Mouse (Mus musculus) spleen, postnatal 36 days (tissue): ENCODE measurements at regions not wholly inside any gene's neighbourhood (a gene's known extent, or its start where the extent isn't known, plus 50 kb on each side); places are given as distances from the start of the nearest gene placed in this dataset.
A peak's percentile ranks its signal among the peaks of the same experiment; 100 is the strongest.
"Not testable (repeated sequence)": the region's sequence is repeated elsewhere in the genome, so short reads cannot be mapped to it uniquely, and the experiment has no call there.

Source experiments
- DNase-seq, 2 experiments: peaks; one replicate each; pipeline ENCODE4 v3.0.0; 2022; ENCODE audit warnings: low spot score in 2 of 2, mixed read lengths in 1 of 2

GRCm38 (mm10) chr4:89621260-89621659 is 58.0 kb upstream of the Dmrta1 start:
- DNase-seq: no peak

GRCm38 (mm10) chr4:89604721-89605120 is 74.5 kb upstream of the Dmrta1 start:
- DNase-seq: no peak

GRCm38 (mm10) chr4:89575529-89575928 is 103.7 kb upstream of the Dmrta1 start:
- DNase-seq: no peak

GRCm38 (mm10) chr4:89554711-89555466 is 124.3 kb upstream of the Dmrta1 start:
- no peak for DNase-seq

GRCm38 (mm10) chr4:89552556-89552955 is 126.7 kb upstream of the Dmrta1 start:
- DNase-seq: no peak

GRCm38 (mm10) chr4:89550515-89550914 is 128.7 kb upstream of the Dmrta1 start:
- no peak for DNase-seq

GRCm38 (mm10) chr4:89532462-89532861 is 146.8 kb upstream of the Dmrta1 start:
- no peak for DNase-seq

- DNase-seq: no peak
Measured at GRCm38 (mm10) chr4:89530050-89530911, 149.0 kb upstream of the Dmrta1 start.

GRCm38 (mm10) chr4:89527966-89528365 is 151.3 kb upstream of the Dmrta1 start:
- DNase-seq: no peak

GRCm38 (mm10) chr4:89527326-89527725 is 151.9 kb upstream of the Dmrta1 start:
- DNase-seq: no peak

GRCm38 (mm10) chr4:89525525-89525924 is 153.7 kb upstream of the Dmrta1 start:
- DNase-seq: not testable (repeated sequence)

GRCm38 (mm10) chr4:89524260-89525200 is 154.7 kb upstream of the Dmrta1 start:
- peak; percentile 17 to 30 for DNase-seq

- no peak for DNase-seq
Measured at GRCm38 (mm10) chr4:89523423-89524259, 155.6 kb upstream of the Dmrta1 start.

- DNase-seq: no peak
Measured at GRCm38 (mm10) chr4:89518027-89518426, 161.2 kb upstream of the Dmrta1 start.

GRCm38 (mm10) chr4:89515823-89516411 is 163.3 kb upstream of the Dmrta1 start:
- DNase-seq: no peak

GRCm38 (mm10) chr4:89514981-89515380 is 164.3 kb upstream of the Dmrta1 start:
- no peak for DNase-seq

- no peak for DNase-seq
Measured at GRCm38 (mm10) chr4:89510593-89510992, 168.6 kb upstream of the Dmrta1 start.

GRCm38 (mm10) chr4:89509655-89510391 is 169.4 kb upstream of the Dmrta1 start:
- peak; percentile 5 to 18 for DNase-seq

- no peak for DNase-seq
Measured at GRCm38 (mm10) chr4:89508103-89508763, 171.0 kb upstream of the Dmrta1 start.
